Mouse (Mus musculus): Measurements from ENCODE around the gene Acot1. TPM values are rescaled to one million over a fixed set of nuclear protein-coding genes. Genes with fewer than 3 reads are reported as not detected.
"Not testable (repeated sequence)": the region's sequence is repeated elsewhere in the genome, so short reads cannot be mapped to it uniquely, and the experiment has no call there.

The Acot1 gene
- 82.1 and 83.4 TPM in 2 replicates for polyA plus RNA-seq (2016; fragmentation: Nextera tagmentation; extraction: Ambion mirVana)

DNA sequence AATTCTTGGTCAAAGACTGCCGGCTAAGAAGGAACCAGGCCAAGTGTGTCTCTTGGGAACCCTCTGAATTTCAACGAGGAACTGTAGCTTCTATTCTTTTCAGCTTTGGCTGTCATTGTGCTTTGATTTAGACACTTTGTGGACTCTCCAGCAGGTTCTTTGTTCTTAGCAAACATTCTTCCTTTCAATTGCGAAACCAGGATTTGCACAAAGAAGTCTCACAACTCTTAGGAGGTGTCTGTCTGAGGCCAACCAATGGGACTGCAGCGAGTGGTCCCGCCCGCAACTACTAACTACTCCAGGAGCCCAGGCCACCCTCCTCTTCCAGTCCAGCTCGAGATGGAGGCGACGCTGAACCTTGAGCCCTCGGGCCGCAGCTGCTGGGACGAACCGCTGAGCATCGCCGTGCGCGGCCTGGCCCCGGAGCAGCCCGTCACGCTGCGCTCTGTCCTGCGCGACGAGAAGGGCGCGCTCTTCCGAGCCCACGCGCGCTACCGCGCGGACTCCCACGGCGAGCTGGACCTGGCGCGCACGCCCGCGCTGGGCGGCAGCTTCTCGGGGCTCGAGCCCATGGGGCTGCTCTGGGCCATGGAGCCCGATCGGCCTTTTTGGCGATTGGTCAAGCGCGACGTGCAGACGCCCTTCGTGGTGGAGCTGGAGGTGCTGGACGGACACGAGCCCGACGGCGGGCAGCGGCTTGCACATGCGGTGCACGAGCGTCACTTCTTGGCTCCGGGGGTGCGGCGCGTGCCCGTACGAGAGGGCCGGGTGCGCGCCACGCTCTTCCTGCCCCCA lies at the start of gene Acot1:
Gene Acot1 (plus strand): TSS at position 320 of the 795 bp plus-strand sequence.
- Histone ChIP-seq H3K4me1 (peaks cover 24% of the 10 kb centered on the region), H3K4me3 (peak within 1 kb of the TSS; percentile 46), H3K9ac (peak within 1 kb of the TSS; percentile 66), H3K4me2 (replicated peaks) (peak within 1 kb of the TSS; percentile 60), H3K27ac (peak within 1 kb of the TSS; percentile 27; the same call in 1 of the 2 replicates)
- not testable (repeated sequence) for H3K36me3 ChIP-seq; H3K9me3 ChIP-seq; H3K27me3 ChIP-seq (replicated peaks)
- ATAC-seq (ENCODE audit: low FRiP score, low read depth): peak; percentile 92
- 1% methylated on average over 69 of the region's 70 CpGs for WGBS

GRCm38 (mm10) chr12:83965235-83965634 lies 44.1 kb upstream of the Acot1 start:
- no peak overlapping the region for H3K9ac ChIP-seq
- H3K4me1 ChIP-seq: no peaks in the 10 kb centered on the region
- H3K36me3 ChIP-seq: no peaks in the 10 kb centered on the region
- no peak overlapping the region for H3K4me2 ChIP-seq (replicated peaks)
- 95% methylated on average over 6 of the region's 7 CpGs for WGBS
- H3K27ac ChIP-seq: no peak overlapping the region
- no peaks in the 10 kb centered on the region for H3K9me3 ChIP-seq
- no peak for ATAC-seq (ENCODE audit: low FRiP score, low read depth)
- no peak overlapping the region for H3K4me3 ChIP-seq
- no peaks in the 10 kb centered on the region for H3K27me3 ChIP-seq (replicated peaks)

DNA sequence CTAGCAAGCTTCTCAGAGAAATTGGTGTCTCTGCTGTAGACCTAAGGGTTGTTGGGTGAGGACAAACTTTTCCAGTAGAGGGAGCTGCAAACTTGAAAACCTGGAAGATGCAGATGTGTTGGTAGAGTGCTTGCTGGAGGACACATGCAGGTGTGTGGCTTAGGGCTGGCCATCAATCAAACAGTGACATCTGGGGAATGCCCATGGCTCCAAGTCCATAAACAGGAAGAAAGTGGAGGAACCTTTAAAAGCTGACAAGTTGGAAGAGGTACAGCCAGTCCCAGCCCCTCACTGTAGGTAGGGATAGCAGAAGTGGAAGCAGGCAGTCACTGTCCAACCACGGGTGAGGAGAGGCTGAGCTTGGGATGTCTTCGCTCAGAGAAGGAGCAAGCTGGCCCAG lies 37.2 kb upstream of the Acot1 start:
- Histone ChIP-seq H3K27me3 (replicated peaks) (no peaks in the 10 kb centered on the region), H3K9me3 (peaks cover 4% of the 10 kb centered on the region; the same call in 1 of the 2 replicates), H3K4me1 (no peaks in the 10 kb centered on the region), H3K36me3 (no peaks in the 10 kb centered on the region), H3K27ac (no peak overlapping the region), H3K4me3 (no peak overlapping the region), H3K4me2 (replicated peaks) (no peak overlapping the region), H3K9ac (0 out of 2 replicates have a peak overlapping the region, but pooled peaks have one; percentile 13)
- no peak for ATAC-seq (ENCODE audit: low FRiP score, low read depth)
- 68% methylated on average over 2 of the region's 2 CpGs for WGBS

- Histone ChIP-seq H3K27me3 (replicated peaks) (no peaks in the 10 kb centered on the region), H3K4me3 (no peak overlapping the region), H3K4me2 (replicated peaks) (no peak overlapping the region), H3K36me3 (no peaks in the 10 kb centered on the region), H3K4me1 (no peaks in the 10 kb centered on the region), H3K9ac (no peak overlapping the region), H3K27ac (no peak overlapping the region), H3K9me3 (peaks cover 4% of the 10 kb centered on the region; the same call in 1 of the 2 replicates)
- no peak for ATAC-seq (ENCODE audit: low FRiP score, low read depth)
- WGBS: 94% methylated on average over 6 of the region's 6 CpGs
These were observed 30.4 kb upstream of the Acot1 start for GRCm38 (mm10) chr12:83978862-83979261.

DNA sequence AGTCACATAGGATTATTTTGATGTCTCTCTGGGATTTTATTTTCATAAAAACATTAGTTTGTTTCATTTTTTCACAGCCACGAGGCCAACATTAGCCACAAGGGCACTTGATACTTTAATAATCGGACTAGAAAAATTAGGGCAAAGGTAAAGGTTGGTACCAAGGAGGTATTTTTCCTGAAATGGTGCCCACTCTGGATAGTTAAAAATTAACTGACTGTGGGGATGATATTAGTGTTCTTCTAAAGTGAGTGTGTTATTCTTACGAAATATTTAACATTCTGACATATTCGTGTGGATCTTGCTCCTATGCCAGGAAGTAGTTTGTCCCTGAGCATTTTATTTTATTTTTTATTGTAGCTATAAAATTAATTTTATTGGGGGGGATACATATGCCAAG lies 27.7 kb upstream of the Acot1 start:
- H3K9me3 ChIP-seq: no peaks in the 10 kb centered on the region
- no peak overlapping the region for H3K9ac ChIP-seq
- no peaks in the 10 kb centered on the region for H3K36me3 ChIP-seq
- no peak for ATAC-seq (ENCODE audit: low FRiP score, low read depth)
- 92% methylated on average over 4 of the region's 4 CpGs for WGBS
- no peaks in the 10 kb centered on the region for H3K4me1 ChIP-seq
- H3K4me3 ChIP-seq: no peak overlapping the region
- no peak overlapping the region for H3K4me2 ChIP-seq (replicated peaks)
- no peak overlapping the region for H3K27ac ChIP-seq
- no peaks in the 10 kb centered on the region for H3K27me3 ChIP-seq (replicated peaks)

GRCm38 (mm10) chr12:83984752-83985151 lies 24.5 kb upstream of the Acot1 start, which contains the start of gene Heatr4:
Heatr4 (minus strand) TSS chr12:83984852.
- no peaks in the 10 kb centered on the region for H3K27me3 ChIP-seq (replicated peaks)
- peaks cover 4% of the 10 kb centered on the region; the same call in 1 of the 2 replicates for H3K4me1 ChIP-seq
- ATAC-seq (ENCODE audit: low FRiP score, low read depth): no peak
- H3K4me2 ChIP-seq (replicated peaks): no peak within 1 kb of the TSS
- no peak within 1 kb of the TSS for H3K9ac ChIP-seq
- no peak within 1 kb of the TSS for H3K27ac ChIP-seq
- 79% methylated on average over 4 of the region's 4 CpGs for WGBS
- no peaks in the 10 kb centered on the region for H3K9me3 ChIP-seq
- H3K4me3 ChIP-seq: no peak within 1 kb of the TSS
- H3K36me3 ChIP-seq: no peaks in the 10 kb centered on the region

DNA sequence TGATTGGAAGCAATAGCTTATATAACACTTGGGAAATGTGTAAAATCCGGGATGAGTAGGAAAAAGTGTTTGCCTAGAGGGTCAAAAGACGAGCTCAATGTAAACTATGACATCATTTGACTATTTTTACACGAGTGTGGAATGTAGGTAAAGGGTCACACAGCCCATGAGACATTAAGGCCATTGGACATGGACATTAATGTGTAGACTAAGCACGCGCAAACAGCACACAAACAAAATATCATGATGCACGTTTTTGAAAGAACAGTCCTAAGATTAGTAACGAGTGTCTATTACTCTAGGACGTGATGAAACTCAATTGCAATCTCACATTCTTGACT lies 22.1 kb upstream of the Acot1 start:
- no peak overlapping the region for H3K27ac ChIP-seq
- peak overlapping the region; percentile 64 for H3K4me2 ChIP-seq (replicated peaks)
- peak overlapping the region; percentile 57 for H3K4me3 ChIP-seq
- H3K4me1 ChIP-seq: peaks cover 4% of the 10 kb centered on the region; the same call in 1 of the 2 replicates
- H3K36me3 ChIP-seq: no peaks in the 10 kb centered on the region
- H3K9ac ChIP-seq: peak overlapping the region; percentile 74; the same call in 1 of the 2 replicates
- WGBS: 39% methylated on average over 8 of the region's 8 CpGs
- ATAC-seq (ENCODE audit: low FRiP score, low read depth): no peak
- H3K27me3 ChIP-seq (replicated peaks): no peaks in the 10 kb centered on the region
- no peaks in the 10 kb centered on the region for H3K9me3 ChIP-seq

DNA sequence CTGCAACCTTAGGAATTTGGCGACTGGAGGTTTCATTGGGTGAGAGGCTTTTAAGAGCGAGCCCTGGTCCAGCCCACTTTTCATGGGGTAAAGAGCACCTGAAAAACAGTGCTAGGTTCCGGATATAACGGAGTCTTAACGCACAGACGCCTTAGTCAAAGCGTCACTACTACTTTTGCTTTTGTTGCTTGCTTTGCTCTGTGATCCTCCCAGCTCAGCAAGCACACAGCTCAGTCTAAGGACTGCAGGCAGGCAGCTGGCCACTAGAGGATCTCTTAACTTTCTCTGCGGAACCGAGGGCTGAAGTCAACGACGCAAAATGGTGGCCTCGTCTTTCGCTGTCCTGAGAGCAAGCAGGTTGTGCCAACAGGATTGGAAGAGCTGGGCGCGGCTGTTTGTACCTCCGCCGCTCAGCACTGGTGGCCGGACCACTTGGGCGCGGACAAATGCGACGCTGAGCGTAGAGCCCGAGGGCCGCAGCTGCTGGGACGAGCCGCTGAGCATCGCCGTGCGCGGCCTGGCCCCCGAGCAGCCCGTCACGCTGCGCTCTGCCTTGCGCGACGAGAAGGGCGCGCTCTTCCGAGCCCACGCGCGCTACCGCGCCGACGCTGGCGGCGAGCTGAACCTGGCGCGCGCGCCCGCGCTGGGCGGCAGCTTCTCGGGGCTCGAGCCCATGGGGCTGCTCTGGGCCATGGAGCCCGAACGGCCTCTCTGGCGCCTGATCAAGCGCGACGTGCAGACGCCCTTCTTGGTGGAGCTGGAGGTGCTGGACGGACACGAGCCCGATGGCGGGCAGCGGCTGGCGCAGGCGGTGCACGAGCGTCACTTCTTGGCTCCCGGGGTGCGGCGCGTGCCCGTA lies 21.5 kb upstream of the Acot1 start, which contains the start of gene Acot2:
Gene Acot2 (plus strand): TSS at position 279 of the 859 bp plus-strand sequence.
- Histone ChIP-seq H3K36me3 (no peaks in the 10 kb centered on the region), H3K9me3 (no peaks in the 10 kb centered on the region), H3K27ac (peak within 1 kb of the TSS; percentile 66), H3K27me3 (replicated peaks) (no peaks in the 10 kb centered on the region), H3K4me1 (peaks cover 4% of the 10 kb centered on the region; the same call in 1 of the 2 replicates), H3K9ac (peak within 1 kb of the TSS; percentile 74), H3K4me3 (peak within 1 kb of the TSS; percentile 57), H3K4me2 (replicated peaks) (peak within 1 kb of the TSS; percentile 64)
- ATAC-seq (ENCODE audit: low FRiP score, low read depth): peak; percentile 93
- under 1% methylated on average over 80 of the region's 80 CpGs for WGBS

DNA sequence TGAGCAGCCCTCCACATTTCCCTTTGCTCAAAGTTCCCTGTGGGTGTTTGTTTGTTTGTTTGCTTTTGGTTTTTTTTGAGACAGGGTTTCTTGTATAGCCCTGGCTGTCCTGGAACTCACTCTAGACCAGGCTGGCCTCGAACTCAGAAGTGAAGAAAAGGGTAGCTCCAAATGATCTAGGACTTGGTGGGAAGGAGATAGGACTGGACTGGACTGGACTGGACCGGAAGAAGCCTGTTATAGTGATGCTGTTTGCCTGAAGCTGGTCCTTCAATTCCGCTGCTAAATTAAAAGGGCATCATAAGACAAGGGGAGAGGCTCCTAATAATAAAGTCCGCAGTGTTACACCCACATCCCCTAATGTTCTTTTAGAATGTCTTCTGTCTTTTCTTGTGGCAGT lies 20.8 kb upstream of the Acot1 start:
- no peak for ATAC-seq (ENCODE audit: low FRiP score, low read depth)
- Histone ChIP-seq H3K9ac (peak overlapping the region; percentile 74; the same call in 1 of the 2 replicates), H3K27ac (no peak overlapping the region), H3K4me2 (replicated peaks) (peak overlapping the region; percentile 64), H3K36me3 (peaks cover 3% of the 10 kb centered on the region; the same call in 1 of the 2 replicates), H3K9me3 (no peaks in the 10 kb centered on the region), H3K4me1 (peaks cover 4% of the 10 kb centered on the region; the same call in 1 of the 2 replicates), H3K4me3 (peak overlapping the region; percentile 57), H3K27me3 (replicated peaks) (no peaks in the 10 kb centered on the region)
- WGBS: 76% methylated on average over 4 of the region's 4 CpGs

DNA sequence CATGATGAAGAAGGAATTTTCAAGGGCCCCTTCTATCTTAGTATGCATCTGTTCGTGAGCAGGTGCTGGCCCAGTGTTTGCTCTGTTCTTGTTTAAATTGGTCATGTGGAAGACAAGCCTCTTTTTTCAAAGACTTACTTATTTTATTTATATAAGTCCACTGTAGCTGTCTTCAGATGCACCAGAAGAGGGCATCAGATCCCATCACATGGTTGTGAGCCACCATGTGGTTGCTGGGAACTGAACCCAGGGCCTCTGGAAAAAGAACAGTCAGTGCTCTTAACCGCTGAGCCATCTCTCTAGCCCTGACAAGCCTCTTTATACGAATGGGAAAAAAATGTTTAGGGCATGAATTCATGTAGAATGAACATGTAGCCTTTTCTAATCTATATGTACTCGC lies 19.9 kb upstream of the Acot1 start:
- WGBS: 96% methylated on average over 4 of the region's 4 CpGs
- Histone ChIP-seq H3K4me2 (replicated peaks) (no peak overlapping the region), H3K4me1 (peaks cover 4% of the 10 kb centered on the region; the same call in 1 of the 2 replicates), H3K27me3 (replicated peaks) (no peaks in the 10 kb centered on the region), H3K27ac (no peak overlapping the region), H3K9ac (no peak overlapping the region), H3K4me3 (no peak overlapping the region), H3K9me3 (no peaks in the 10 kb centered on the region), H3K36me3 (peaks cover 3% of the 10 kb centered on the region; the same call in 1 of the 2 replicates)
- ATAC-seq (ENCODE audit: low FRiP score, low read depth): no peak

DNA sequence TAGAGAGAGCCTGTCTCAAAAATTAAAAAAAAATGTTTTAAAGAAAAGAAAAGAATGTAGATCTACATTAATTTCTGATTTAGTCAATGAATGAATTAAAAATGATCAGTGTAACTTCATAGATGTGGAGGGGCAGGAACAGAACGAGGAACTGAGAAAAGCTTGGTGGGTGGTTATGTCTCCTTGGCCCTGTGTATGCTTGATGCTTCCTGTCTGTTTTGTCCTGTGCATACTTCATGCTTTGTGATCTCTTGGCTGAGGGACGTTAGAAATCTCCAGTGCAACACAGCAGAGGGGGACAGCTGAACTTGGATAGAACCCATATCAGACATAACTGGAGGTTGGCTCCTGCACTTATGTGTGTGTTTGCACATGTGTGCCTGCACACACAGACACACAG lies 12.1 kb upstream of the Acot1 start:
- 0 out of 2 replicates have a peak, but pooled peaks cover 5% of the 10 kb centered on the region for H3K9me3 ChIP-seq
- ATAC-seq (ENCODE audit: low FRiP score, low read depth): no peak
- 76% methylated on average over 2 of the region's 2 CpGs for WGBS
- no peaks in the 10 kb centered on the region for H3K27me3 ChIP-seq (replicated peaks)
- H3K4me3 ChIP-seq: no peak overlapping the region
- H3K4me1 ChIP-seq: no peaks in the 10 kb centered on the region
- no peak overlapping the region for H3K9ac ChIP-seq
- peaks cover 3% of the 10 kb centered on the region; the same call in 1 of the 2 replicates for H3K36me3 ChIP-seq
- H3K27ac ChIP-seq: no peak overlapping the region
- no peak overlapping the region for H3K4me2 ChIP-seq (replicated peaks)

All from neural tube, embryonic 12.5 days (tissue).